Mouse (Mus musculus): ENCODE data around the gene Osbp.

- TF ChIP-seq POLR2A (IDR thresholded peaks at IDR 0.05; ENCODE audit: control insufficient read depth, low read depth, low read length) (no peak), CTCF (IDR thresholded peaks at IDR 0.05; ENCODE audit: control insufficient read depth, insufficient read depth, insufficient replicate concordance, low read depth, low read length) (no peak)
These were observed 8.4 kb downstream of the Osbp start for GRCm38 (mm10) chr19:11974223-11974540.
